Mouse (Mus musculus) midbrain, embryonic 16.5 days (tissue): Measurements from ENCODE around the gene Vps35l. TPM values are rescaled to one million over a fixed set of nuclear protein-coding genes. Genes with fewer than 3 reads are reported as not detected.

ENCODE experiments used
- ATAC-seq: fragments of 200-750 bp; cut with Nextera tagmentation; 2 replicates; pipeline ENCODE4 v1.8.0; 2017; ENCODE audit warnings: moderate TSS enrichment
- H3K27ac ChIP-seq: fragments of 300-500 bp; sonication (generic); 2 replicates; pipeline ENCODE4 v1.5.1; 2014; ENCODE audit warnings: mild to moderate bottlenecking, low read length, mixed read lengths
- H3K27me3 ChIP-seq: fragments of 300-500 bp; sonication (generic); 2 replicates; pipeline ENCODE4 v1.6.1; 2014; ENCODE audit warnings: low read depth, low read length, mixed read lengths; ENCODE audit not compliant: control insufficient read depth, insufficient read depth
- H3K36me3 ChIP-seq: fragments of 300-500 bp; sonication (generic); 2 replicates; pipeline ENCODE4 v1.6.1; 2014; ENCODE audit warnings: mild to moderate bottlenecking, low read length, moderate library complexity, mixed read lengths; ENCODE audit not compliant: control insufficient read depth, insufficient read depth
- H3K4me1 ChIP-seq: fragments of 300-500 bp; sonication (generic); 2 replicates; pipeline ENCODE4 v1.6.1; 2014; ENCODE audit warnings: mild to moderate bottlenecking, low read length, mixed read lengths; ENCODE audit not compliant: control insufficient read depth, insufficient read depth
- H3K4me2 ChIP-seq: fragments of 300-500 bp; sonication (generic); 2 replicates; pipeline ENCODE4 v1.6.1; 2014; ENCODE audit warnings: mild to moderate bottlenecking, low read length, mixed read lengths
- H3K4me3 ChIP-seq: fragments of 300-500 bp; sonication (generic); 2 replicates; pipeline ENCODE4 v1.5.1; 2014; ENCODE audit warnings: low read depth, mild to moderate bottlenecking, low read length, moderate library complexity, mixed read lengths
- H3K9ac ChIP-seq: fragments of 300-500 bp; sonication (generic); 2 replicates; pipeline ENCODE4 v1.6.1; 2014; ENCODE audit warnings: low read depth, low read length, mixed read lengths
- H3K9me3 ChIP-seq: fragments of 300-500 bp; sonication (generic); replicated peaks from 2 replicates; pipeline ENCODE4 v1.6.1; 2014; ENCODE audit warnings: mild to moderate bottlenecking, low read length, mixed read lengths; ENCODE audit not compliant: control insufficient read depth, poor library complexity, severe bottlenecking
- WGBS: fragments of 180-500 bp; shearing (Covaris S2); extraction: QIAGEN DNeasy Blood & Tissue Kit; methylation state at CpG from one replicate; pipeline ENCODE4 v1.1.7; 2014; 5-methylcytosine and 5-hydroxymethylcytosine counted together
- polyA plus RNA-seq: library from polyadenylated mRNA; unstranded; fragments of >200 nt; fragmentation: Nextera tagmentation; extraction: Ambion mirVana; gene quantifications from 2 replicates; pipeline ENCODE4 v1.2.1, GENCODE M21; 2015

The Vps35l gene
- polyA plus RNA-seq, 1 experiment from 2014 or later = 113 TPM

DNA sequence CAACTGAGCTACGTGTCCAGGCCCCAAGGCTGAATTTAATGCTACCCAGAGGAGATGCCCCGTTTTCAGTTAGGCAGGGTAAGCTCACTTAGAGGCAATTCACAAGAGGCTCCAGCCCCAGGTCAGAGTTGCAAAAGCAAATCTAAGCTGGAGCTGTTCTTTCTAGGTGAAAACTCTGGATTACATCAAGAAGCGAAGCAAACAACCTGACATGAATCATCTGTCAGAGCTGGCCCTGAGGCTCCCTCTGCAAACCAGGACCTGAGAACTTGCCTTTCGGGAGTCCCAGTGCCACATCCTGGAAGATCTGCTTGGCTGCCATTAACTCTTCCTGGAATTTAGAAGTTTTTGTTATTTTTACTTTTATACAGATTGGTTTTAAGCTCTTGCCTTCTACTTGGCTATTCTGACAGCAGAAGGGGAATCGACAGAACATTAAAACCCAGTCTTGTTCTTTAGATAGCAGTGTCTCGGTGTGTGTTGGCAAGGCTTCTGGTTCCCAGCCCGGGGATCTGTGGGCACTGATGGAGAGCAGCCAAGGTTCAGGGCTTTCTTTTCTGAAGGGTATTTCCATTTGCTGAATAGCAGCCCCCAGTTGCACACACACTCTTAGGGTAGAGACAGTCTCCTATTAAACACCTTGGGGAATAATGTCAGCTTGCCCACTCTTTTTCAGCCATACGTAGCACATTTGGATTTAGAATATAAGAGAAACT, 101.2 kb downstream of the Vps35l start:
- H3K4me1 ChIP-seq = no peaks in the 10 kb centered on the region
- H3K27ac ChIP-seq = no peak overlapping the region; the same call in 1 of the 2 replicates
- WGBS = 76% methylated on average over 8 of the region's 8 CpGs
- no peaks in the 10 kb centered on the region for H3K27me3 ChIP-seq
- H3K36me3 ChIP-seq = peaks cover 54% of the 10 kb centered on the region
- no peaks in the 10 kb centered on the region for H3K9me3 ChIP-seq
- no peak overlapping the region for H3K4me2 ChIP-seq
- H3K9ac ChIP-seq = no peak overlapping the region
- ATAC-seq = peak; percentile 65; the same call in 1 of the 2 replicates
- H3K4me3 ChIP-seq = no peak overlapping the region

DNA sequence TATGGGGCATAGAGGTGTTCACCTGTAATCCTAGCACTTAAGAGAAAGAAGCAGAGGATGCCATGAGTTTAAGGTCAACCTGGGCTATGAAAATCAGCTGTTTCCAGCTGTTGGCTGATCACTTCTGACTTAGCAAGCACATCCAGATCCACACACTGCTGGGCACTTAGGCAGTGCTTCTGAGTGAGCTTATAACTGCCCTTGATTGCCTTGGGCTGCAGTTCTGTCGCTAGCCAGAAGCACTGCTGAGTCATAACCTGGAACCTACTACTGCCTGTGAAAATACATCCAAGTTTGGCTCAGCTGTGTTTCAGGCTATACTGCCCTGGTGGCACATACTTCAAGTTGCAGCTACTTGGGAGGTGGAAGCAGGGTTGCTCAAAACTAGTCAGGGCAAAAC, 101.8 kb downstream of the Vps35l start:
- Histone ChIP-seq H3K4me2 (no peak overlapping the region), H3K27me3 (no peaks in the 10 kb centered on the region), H3K9ac (no peak overlapping the region), H3K27ac (no peak overlapping the region), H3K9me3 (no peaks in the 10 kb centered on the region), H3K4me1 (no peaks in the 10 kb centered on the region), H3K36me3 (peaks cover 48% of the 10 kb centered on the region), H3K4me3 (no peak overlapping the region)
- ATAC-seq = no peak; the same call in 1 of the 2 replicates
- WGBS = 71% methylated on average over 1 of the region's 1 CpGs

DNA sequence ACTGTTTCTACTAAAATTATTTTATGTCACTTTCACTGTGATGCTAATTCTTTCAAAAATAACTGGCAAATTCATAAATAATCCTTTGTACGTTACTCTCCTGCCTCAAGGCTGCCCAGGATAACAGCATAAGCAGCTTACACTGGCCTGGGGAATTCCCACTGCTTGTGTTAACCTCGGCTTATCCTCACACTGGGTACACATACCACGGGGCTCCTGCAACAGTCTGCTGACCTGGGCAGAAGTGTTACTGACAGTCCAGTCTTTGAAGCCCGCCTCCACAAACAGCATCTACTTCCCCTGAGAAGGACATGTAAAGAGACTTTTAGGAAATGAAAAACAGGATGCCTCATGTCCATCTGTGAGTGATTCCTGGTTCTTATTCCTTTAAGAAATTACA, 102.9 kb downstream of the Vps35l start:
- Histone ChIP-seq H3K9me3 (no peaks in the 10 kb centered on the region), H3K27ac (no peak overlapping the region), H3K4me1 (no peaks in the 10 kb centered on the region), H3K36me3 (peaks cover 43% of the 10 kb centered on the region), H3K4me3 (no peak overlapping the region), H3K4me2 (no peak overlapping the region), H3K9ac (no peak overlapping the region), H3K27me3 (no peaks in the 10 kb centered on the region)
- no peak for ATAC-seq
- WGBS = 52% methylated on average over 4 of the region's 4 CpGs

DNA sequence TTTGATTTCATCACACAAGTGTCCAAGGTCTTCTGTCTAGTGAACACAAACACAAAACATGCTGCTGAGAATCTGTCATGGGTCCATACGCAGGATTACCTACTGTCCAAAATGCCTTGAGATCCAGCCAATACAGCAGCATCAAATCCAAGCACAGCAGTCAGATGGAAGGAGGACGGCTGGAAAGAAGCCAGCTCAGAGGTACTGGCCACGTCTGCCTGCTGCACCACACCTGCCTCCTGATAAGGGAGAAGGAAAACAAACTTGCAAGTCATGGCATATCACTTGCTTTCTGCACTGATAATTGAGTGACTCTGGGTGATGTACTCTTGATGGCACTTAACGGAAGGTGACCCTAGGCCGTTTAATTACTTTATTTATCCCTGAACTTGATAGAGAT, 105.1 kb downstream of the Vps35l start:
- no peak overlapping the region for H3K27ac ChIP-seq
- WGBS = 90% methylated on average over 5 of the region's 5 CpGs
- H3K36me3 ChIP-seq = peaks cover 44% of the 10 kb centered on the region

DNA sequence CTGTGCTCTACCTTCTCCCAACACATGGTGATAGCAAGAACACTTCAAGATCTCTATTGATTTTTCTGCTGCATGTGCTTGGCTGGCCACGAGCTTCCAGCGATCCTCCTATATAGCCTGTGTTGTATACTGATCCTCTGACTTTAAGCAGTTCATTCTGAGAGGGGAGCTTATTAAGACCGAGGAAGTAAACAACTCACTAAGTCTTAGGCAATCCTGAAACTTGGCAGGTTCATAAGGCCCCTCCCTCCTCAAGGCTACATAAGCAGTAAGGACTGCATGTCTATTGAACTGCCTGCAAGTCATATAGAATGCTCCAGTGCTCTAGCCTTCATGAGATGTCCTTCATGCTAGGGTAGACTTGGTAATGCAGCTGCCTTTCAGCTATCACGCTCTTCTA, 106.3 kb downstream of the Vps35l start:
- WGBS = 92% methylated on average over 4 of the region's 4 CpGs
- Histone ChIP-seq H3K4me1 (no peaks in the 10 kb centered on the region), H3K4me3 (no peak overlapping the region), H3K4me2 (no peak overlapping the region), H3K27ac (no peak overlapping the region), H3K9me3 (no peaks in the 10 kb centered on the region), H3K27me3 (no peaks in the 10 kb centered on the region), H3K9ac (no peak overlapping the region), H3K36me3 (peaks cover 38% of the 10 kb centered on the region)
- no peak for ATAC-seq

More for the DNA sequence above, 105.1 kb downstream of the Vps35l start:
- no peaks in the 10 kb centered on the region for H3K27me3 ChIP-seq
- no peak overlapping the region for H3K4me2 ChIP-seq
- H3K4me3 ChIP-seq = no peak overlapping the region
- H3K9me3 ChIP-seq = no peaks in the 10 kb centered on the region
- no peak for ATAC-seq
- H3K4me1 ChIP-seq = no peaks in the 10 kb centered on the region
- H3K9ac ChIP-seq = no peak overlapping the region

DNA sequence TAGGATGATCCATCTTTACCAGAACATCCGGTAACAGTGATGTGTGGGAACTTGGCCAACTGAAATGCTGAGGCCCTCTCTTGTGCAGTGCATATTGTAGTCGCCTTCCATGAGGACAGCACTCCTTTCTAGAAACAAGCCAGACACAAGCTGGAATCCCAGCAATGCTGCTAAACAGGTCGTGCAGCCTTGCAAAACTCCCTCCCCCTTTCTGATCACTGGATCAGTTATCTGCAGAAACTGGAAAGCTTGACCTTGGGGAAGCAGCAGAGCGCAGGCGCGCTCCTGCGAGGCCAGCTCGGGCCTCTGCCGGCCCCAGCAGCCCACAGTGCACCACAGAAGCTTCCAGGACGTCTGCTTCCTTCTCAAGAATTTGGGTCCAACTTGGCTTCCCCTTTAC, 108.8 kb downstream of the Vps35l start:
- Histone ChIP-seq H3K9me3 (no peaks in the 10 kb centered on the region), H3K4me3 (no peak overlapping the region), H3K4me1 (peaks cover 1% of the 10 kb centered on the region; the same call in 1 of the 2 replicates), H3K9ac (no peak overlapping the region), H3K27ac (no peak overlapping the region), H3K4me2 (no peak overlapping the region), H3K36me3 (peaks cover 41% of the 10 kb centered on the region), H3K27me3 (no peaks in the 10 kb centered on the region)
- no peak for ATAC-seq
- 90% methylated on average over 10 of the region's 10 CpGs for WGBS

DNA sequence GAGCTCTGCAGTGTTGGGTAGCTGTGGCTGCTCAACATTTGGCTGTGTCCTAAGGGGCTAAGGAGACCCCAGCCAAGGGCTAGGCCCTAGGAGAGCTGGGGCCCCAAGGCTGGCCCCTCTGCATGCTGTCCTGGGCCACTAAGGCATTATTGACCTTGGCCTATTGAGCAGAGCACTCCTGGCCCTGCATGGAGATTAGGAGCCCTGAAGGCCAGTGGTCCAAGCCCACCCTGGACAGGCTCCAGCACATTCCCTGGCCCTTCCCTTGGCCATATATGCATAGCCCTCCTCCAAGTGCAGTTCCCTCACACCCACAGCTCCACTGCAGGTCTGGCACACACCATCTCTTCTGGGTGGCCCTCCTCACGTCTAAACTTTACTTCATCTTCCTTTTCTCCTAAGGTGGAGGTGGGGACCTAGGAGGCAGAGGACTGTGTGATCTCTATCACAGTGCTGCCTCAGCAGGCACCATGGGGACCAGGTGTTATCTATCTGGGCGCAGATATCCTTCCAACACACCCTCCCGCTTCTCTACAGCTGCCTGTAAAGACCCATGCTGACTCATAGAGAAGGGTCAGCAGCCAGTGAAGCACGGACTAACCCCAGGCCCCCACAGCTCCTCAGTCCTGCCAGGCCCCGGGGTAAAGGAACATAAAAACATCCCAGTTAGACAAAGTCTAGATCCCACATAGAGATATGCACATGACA, 109.7 kb downstream of the Vps35l start:
- no peak overlapping the region for H3K4me3 ChIP-seq
- ATAC-seq = no peak
- 90% methylated on average over 5 of the region's 5 CpGs for WGBS
- no peak overlapping the region for H3K27ac ChIP-seq
- no peak overlapping the region for H3K4me2 ChIP-seq
- H3K36me3 ChIP-seq = peaks cover 34% of the 10 kb centered on the region
- H3K9me3 ChIP-seq = no peaks in the 10 kb centered on the region
- H3K4me1 ChIP-seq = peaks cover 9% of the 10 kb centered on the region
- H3K9ac ChIP-seq = no peak overlapping the region
- H3K27me3 ChIP-seq = no peaks in the 10 kb centered on the region

DNA sequence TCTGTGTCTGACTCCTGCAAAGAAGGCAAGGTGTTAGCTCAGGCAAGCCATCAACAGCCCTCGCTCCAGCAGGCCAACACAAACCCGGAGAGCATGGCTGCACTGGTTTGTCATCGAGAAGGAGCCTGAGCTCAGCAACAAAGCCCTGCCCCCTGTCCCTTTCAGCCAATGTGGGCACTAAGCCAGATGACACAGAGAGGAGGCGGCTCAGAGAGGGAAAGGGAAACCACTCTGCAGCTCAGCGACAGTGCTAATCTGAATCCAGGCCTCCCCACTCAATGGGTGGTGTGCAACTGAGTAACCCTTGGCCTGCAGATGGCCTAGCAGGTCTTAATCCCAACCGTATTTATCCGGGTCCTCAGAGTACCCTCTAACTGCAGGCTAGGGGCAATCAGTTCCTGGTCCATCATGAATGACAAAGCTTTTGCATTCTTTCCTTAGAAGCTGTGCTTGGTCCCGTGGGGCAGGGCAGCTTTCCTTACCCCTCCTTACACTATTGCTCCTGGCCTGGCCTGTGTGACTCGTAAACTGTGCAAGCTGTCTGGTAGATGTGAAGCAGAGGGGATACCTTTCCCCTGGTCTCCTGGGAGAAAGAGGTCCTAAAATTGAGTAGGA, 110.8 kb downstream of the Vps35l start:
- H3K27ac ChIP-seq = no peak overlapping the region
- WGBS = 73% methylated on average over 9 of the region's 9 CpGs
- H3K36me3 ChIP-seq = peaks cover 26% of the 10 kb centered on the region
- H3K27me3 ChIP-seq = no peaks in the 10 kb centered on the region
- peaks cover 10% of the 10 kb centered on the region for H3K4me1 ChIP-seq
- no peaks in the 10 kb centered on the region for H3K9me3 ChIP-seq
- ATAC-seq = no peak
- no peak overlapping the region for H3K9ac ChIP-seq
- H3K4me3 ChIP-seq = no peak overlapping the region
- no peak overlapping the region for H3K4me2 ChIP-seq

DNA sequence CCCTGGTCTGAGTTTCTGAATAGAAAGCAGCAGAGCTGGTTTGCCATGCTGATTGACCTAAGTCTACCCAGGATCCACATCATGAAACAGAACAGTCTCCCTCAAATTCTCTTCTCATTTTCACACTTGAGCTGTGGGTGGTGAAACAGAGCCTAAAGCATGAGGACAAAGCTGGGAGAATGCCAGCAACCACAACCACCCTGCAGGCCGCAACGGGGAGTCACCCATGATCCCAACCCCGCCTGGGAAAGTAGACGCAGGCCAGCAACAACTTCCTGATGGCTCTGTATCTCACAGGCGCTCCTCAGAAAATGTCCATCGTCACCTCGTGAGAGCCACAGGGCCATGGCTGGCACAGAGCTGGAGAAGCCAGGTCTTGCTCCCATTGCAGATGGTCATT, 111.5 kb downstream of the Vps35l start:
- ATAC-seq = no peak
- H3K36me3 ChIP-seq = peaks cover 26% of the 10 kb centered on the region
- no peak overlapping the region for H3K9ac ChIP-seq
- H3K4me3 ChIP-seq = no peak overlapping the region
- H3K4me2 ChIP-seq = no peak overlapping the region
- no peaks in the 10 kb centered on the region for H3K9me3 ChIP-seq
- WGBS = 91% methylated on average over 7 of the region's 7 CpGs
- H3K27me3 ChIP-seq = no peaks in the 10 kb centered on the region
- H3K27ac ChIP-seq = no peak overlapping the region
- peaks cover 15% of the 10 kb centered on the region for H3K4me1 ChIP-seq
